Mouse (Mus musculus) liver, adult 2 months (tissue): ENCODE measurements around the gene Chic1. TPM values are rescaled to one million over a fixed set of nuclear protein-coding genes. Genes with fewer than 3 reads are reported as not detected.

ENCODE experiments used
- DNase-seq: peaks from one replicate; pipeline ENCODE4 v3.0.0-alpha.2; 2011; ENCODE audit warnings: low read depth, low spot score; ENCODE audit errors: extremely low read depth
- H3K27ac ChIP-seq: fragments of 200-500 bp; replicated peaks from 2 replicates; pipeline ENCODE4 v1.5.1; 2012; ENCODE audit warnings: low read depth, mild to moderate bottlenecking, control low read depth, inconsistent platforms, low read length; ENCODE audit not compliant: insufficient read depth
- H3K27me3 ChIP-seq: fragments of 200-500 bp; 2 replicates; pipeline ENCODE4 v1.6.1; 2012; ENCODE audit warnings: mild to moderate bottlenecking, moderate library complexity, low read length, inconsistent platforms; ENCODE audit not compliant: control insufficient read depth, insufficient read depth
- H3K36me3 ChIP-seq: fragments of 200-500 bp; 2 replicates; pipeline ENCODE4 v1.6.1; 2012; ENCODE audit warnings: low read length, inconsistent platforms; ENCODE audit not compliant: control insufficient read depth, insufficient read depth
- H3K4me1 ChIP-seq: fragments of 200-500 bp; 2 replicates; pipeline ENCODE4 v1.6.1; 2011; ENCODE audit warnings: low read length; ENCODE audit not compliant: control insufficient read depth, insufficient read depth
- H3K4me3 ChIP-seq: fragments of 200-500 bp; 2 replicates; pipeline ENCODE4 v1.5.1; 2011; ENCODE audit warnings: low read depth, mild to moderate bottlenecking, control low read depth, low read length, moderate library complexity; ENCODE audit not compliant: insufficient read depth
- H3K79me2 ChIP-seq: fragments of 200-500 bp; 2 replicates; pipeline ENCODE4 v1.6.1; 2012; ENCODE audit warnings: inconsistent platforms, mild to moderate bottlenecking, low read length, moderate library complexity; ENCODE audit not compliant: control insufficient read depth, insufficient read depth
- H3K9ac ChIP-seq: fragments of 200-500 bp; 2 replicates; pipeline ENCODE4 v1.6.1; 2012; ENCODE audit warnings: low read depth, mild to moderate bottlenecking, control low read depth, inconsistent platforms, low read length
- CTCF ChIP-seq: fragments of 200-500 bp; IDR thresholded peaks from 2 replicates; pipeline ENCODE4 v1.5.1; 2011; ENCODE audit warnings: low read depth, low read length, control low read depth
- POLR2A ChIP-seq: fragments of 200-500 bp; IDR thresholded peaks from 2 replicates; pipeline ENCODE4 v1.6.1; 2011; ENCODE audit warnings: low read length, control low read depth; ENCODE audit not compliant: insufficient read depth; ENCODE audit errors: extremely low read depth
- WGBS: fragments of 180-500 bp; shearing (Covaris S2); methylation state at CpG from one replicate; pipeline ENCODE4 v1.1.7; 2018; 5-methylcytosine and 5-hydroxymethylcytosine counted together
- polyA plus RNA-seq: library from polyadenylated mRNA; depleted of rRNA; stranded (reverse); fragments of >200 nt; gene quantifications from 2 replicates; pipeline ENCODE4 v1.2.3, GENCODE M21; 2012
- total RNA-seq: library from RNA; depleted of rRNA; stranded (reverse); fragments of >200 nt; gene quantifications from 2 replicates; pipeline ENCODE4 v1.2.3, GENCODE M21; 2014

Gene Chic1
- total and polyA plus RNA-seq, 2 experiments, result 0.70 to 6.3 TPM

DNA sequence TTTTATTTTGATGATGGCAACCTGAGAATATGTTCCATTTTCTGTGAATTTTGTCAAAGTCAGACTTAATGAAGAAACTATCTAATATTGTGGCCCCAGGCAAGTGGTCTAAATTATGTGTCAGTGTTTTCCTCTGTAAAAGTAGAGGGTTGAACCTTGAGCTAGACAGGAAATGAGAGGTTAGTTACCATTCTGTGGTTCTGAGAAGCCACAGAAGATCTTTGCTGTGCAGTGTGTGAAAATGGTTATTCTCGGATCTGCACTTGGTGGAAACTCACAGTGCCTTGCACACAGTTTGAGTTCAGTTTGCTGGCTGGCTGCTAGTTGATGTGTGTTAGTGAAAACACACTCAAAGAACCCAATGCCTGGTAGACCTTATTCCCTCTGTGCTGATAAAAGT is 37.6 kb downstream of the Chic1 start:
- no peak overlapping the region for H3K4me3 ChIP-seq
- H3K4me1 ChIP-seq, result no peaks in the 10 kb centered on the region
- TF ChIP-seq CTCF (no peak), POLR2A (no peak)
- H3K27me3 ChIP-seq, result no peaks in the 10 kb centered on the region
- H3K27ac ChIP-seq, result no peak overlapping the region
- DNase-seq, result no peak
- no peak overlapping the region for H3K9ac ChIP-seq
- H3K36me3 ChIP-seq, result no peaks in the 10 kb centered on the region
- WGBS, result 85% methylated on average over 1 of the region's 1 CpGs
- no peaks in the 10 kb centered on the region for H3K79me2 ChIP-seq

DNA sequence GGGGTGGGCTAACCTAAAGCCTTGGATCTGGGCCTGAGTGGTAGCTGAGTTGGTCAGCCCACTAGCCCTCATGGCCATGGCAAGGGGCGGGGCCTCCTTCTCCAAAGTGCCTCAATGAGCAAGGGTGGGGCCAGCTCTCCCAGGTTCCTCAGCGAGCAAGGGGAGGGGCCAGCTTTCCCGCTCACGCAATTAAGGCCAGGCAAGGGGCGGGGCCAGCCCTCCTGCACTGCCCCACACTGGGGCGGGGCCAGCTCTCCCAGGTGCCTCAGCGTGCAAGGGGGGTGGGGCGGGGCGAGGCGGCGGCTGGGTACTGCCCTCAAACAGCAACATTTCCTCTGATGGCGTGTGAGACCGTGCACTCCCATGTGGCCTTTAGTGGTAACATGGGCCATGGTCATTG is 48.7 kb downstream of the Chic1 start:
- 59% methylated on average over 12 of the region's 13 CpGs for WGBS
- H3K79me2 ChIP-seq, result no peaks in the 10 kb centered on the region
- no peaks in the 10 kb centered on the region for H3K27me3 ChIP-seq
- TF ChIP-seq POLR2A, result no peak
- no peak for TF ChIP-seq CTCF
- H3K9ac ChIP-seq, result no peak overlapping the region
- no peaks in the 10 kb centered on the region for H3K4me1 ChIP-seq
- no peak overlapping the region for H3K4me3 ChIP-seq
- no peak overlapping the region for H3K27ac ChIP-seq
- H3K36me3 ChIP-seq, result no peaks in the 10 kb centered on the region
- no peak for DNase-seq

DNA sequence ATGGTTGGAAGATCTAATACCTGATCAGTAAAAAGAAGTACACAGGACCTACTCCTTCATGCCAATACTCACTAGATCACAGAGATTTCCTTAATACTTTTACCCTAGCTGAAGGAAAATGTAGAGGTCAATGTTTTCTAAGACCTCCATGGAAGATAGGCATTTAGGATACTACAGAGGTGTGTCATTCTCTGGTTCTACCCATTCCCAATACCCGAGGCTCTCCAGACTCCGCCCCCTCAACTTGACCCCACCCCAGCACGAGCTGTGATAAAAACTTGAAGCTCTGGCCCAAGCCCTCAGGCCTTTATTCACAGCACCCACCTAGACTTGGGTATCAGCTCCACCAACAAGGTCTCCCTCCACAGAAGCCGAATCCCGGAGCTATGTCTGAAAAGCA is 57.9 kb downstream of the Chic1 start, which contains the start of gene Tsx:
TSS of gene Tsx (plus strand) at position 301 of the 400 bp plus-strand sequence.
- WGBS, result 86% methylated on average over 5 of the region's 5 CpGs
- Histone ChIP-seq H3K9ac (no peak within 1 kb of the TSS), H3K36me3 (no peaks in the 10 kb centered on the region), H3K79me2 (no peaks in the 10 kb centered on the region), H3K27me3 (no peaks in the 10 kb centered on the region), H3K4me3 (no peak within 1 kb of the TSS), H3K4me1 (no peaks in the 10 kb centered on the region), H3K27ac (no peak within 1 kb of the TSS)
- no peak for DNase-seq
- no peak for TF ChIP-seq POLR2A
- TF ChIP-seq CTCF, result no peak

DNA sequence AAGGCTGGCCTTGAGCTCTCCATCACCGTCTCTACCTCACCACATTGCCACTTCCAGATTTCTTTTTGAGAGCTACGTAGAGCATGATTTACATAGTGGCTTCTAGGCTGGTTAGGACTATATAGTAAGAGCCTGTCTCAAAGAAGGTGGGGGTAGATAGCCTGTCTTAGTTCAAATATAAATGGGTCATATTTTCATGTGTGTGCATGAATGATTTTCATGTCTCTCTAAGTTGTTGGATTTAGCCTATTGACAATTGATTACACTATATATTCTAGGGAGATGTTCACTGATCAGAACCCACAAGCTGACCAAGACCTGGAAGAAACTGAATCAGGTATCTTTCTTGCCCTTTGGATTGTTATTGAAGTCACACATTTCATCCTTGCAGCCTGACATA is 65.4 kb downstream of the Chic1 start, which contains the start of gene Gm26992:
TSS of gene Gm26992 (plus strand) at position 301 of the 400 bp plus-strand sequence.
- no peak within 1 kb of the TSS for H3K9ac ChIP-seq
- WGBS, result 100% methylated on average over 2 of the region's 2 CpGs
- no peaks in the 10 kb centered on the region for H3K79me2 ChIP-seq
- H3K4me3 ChIP-seq, result no peak within 1 kb of the TSS
- H3K27me3 ChIP-seq, result no peaks in the 10 kb centered on the region
- no peaks in the 10 kb centered on the region for H3K36me3 ChIP-seq
- H3K27ac ChIP-seq, result no peak within 1 kb of the TSS
- TF ChIP-seq POLR2A (no peak), CTCF (no peak)
- DNase-seq, result no peak
- H3K4me1 ChIP-seq, result no peaks in the 10 kb centered on the region

DNA sequence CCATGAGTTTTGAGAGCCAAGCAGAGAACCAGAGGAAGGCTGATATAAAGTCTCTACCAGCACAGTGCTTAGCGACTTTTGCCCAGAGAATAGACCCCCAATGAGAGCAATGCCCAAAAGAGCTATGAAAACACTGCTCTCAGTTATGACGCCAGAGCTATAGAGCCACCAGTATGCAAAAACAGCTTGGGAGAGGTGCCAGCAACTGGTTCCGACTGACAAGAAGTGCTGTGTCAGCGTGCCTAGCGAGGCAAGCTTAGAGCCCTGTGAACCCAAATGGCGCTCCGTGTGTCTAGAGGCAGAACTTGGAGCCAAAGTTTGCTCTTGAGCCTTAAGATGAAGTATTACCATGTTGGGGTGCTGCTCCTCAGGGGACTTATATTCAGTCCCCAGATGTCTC is 71.4 kb downstream of the Chic1 start:
- no peak for DNase-seq
- no peaks in the 10 kb centered on the region for H3K36me3 ChIP-seq
- H3K27ac ChIP-seq, result no peak overlapping the region
- 86% methylated on average over 7 of the region's 7 CpGs for WGBS
- no peaks in the 10 kb centered on the region for H3K79me2 ChIP-seq
- H3K4me1 ChIP-seq, result no peaks in the 10 kb centered on the region
- no peak for TF ChIP-seq CTCF
- no peak for TF ChIP-seq POLR2A
- no peaks in the 10 kb centered on the region for H3K27me3 ChIP-seq
- no peak overlapping the region for H3K4me3 ChIP-seq
- H3K9ac ChIP-seq, result no peak overlapping the region

DNA sequence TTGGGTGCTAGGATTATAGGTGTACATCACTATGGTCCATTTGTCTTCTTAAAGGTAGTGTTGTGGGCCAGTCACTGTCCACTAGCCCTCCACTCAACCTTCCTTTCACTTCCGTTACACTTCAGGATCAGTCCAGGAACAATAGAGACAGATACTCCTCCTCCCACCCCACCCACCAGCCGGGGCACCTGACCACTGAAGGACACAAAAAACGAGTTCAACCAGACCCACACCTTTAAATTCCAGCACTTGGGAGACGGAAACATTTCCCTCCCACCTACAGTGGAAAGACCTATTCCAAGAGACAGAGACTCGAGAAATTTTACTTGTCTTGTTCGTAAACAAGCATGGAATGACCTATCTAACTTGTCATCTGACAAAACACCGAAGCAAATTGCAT is 76.0 kb downstream of the Chic1 start:
- TF ChIP-seq POLR2A (no peak), CTCF (no peak)
- Histone ChIP-seq H3K4me3 (no peak overlapping the region), H3K79me2 (no peaks in the 10 kb centered on the region), H3K27ac (no peak overlapping the region), H3K9ac (no peak overlapping the region), H3K36me3 (no peaks in the 10 kb centered on the region), H3K27me3 (no peaks in the 10 kb centered on the region), H3K4me1 (no peaks in the 10 kb centered on the region)
- DNase-seq, result no peak
- WGBS, result 75% methylated on average over 7 of the region's 7 CpGs
